Mouse (Mus musculus) embryonic facial prominence, embryonic 14.5 days (tissue): ENCODE data around the gene Zfp128. TPM values are rescaled to one million over a fixed set of nuclear protein-coding genes. Genes with fewer than 3 reads are reported as not detected.
"Not testable (repeated sequence)": the region's sequence is repeated elsewhere in the genome, so short reads cannot be mapped to it uniquely, and the experiment has no call there.

Source experiments
- ATAC-seq: fragments of 200-750 bp; cut with Nextera tagmentation; 2 replicates; pipeline ENCODE4 v1.8.0; 2017; ENCODE audit warnings: low read depth, moderate number of reproducible peaks, moderate TSS enrichment
- DNase-seq: peaks from one replicate; pipeline ENCODE4 v3.0.0-alpha.2; 2015; ENCODE audit warnings: low spot score
- H3K27ac ChIP-seq: fragments of 300-500 bp; sonication (generic); replicated peaks from 2 replicates; pipeline ENCODE4 v1.5.1; 2014; ENCODE audit warnings: low read depth, mild to moderate bottlenecking, low read length, moderate library complexity
- H3K27me3 ChIP-seq: fragments of 300-500 bp; sonication (generic); replicated peaks from 2 replicates; pipeline ENCODE4 v1.6.1; 2014; ENCODE audit warnings: low read length; ENCODE audit not compliant: control insufficient read depth, insufficient read depth
- H3K36me3 ChIP-seq: fragments of 300-500 bp; sonication (generic); 2 replicates; pipeline ENCODE4 v1.6.1; 2014; ENCODE audit warnings: low read length, mixed read lengths; ENCODE audit not compliant: control insufficient read depth, insufficient read depth
- H3K4me1 ChIP-seq: fragments of 300-500 bp; sonication (generic); 2 replicates; pipeline ENCODE4 v1.6.1; 2014; ENCODE audit warnings: antibody characterized with exemption, low read length; ENCODE audit not compliant: control insufficient read depth, insufficient read depth
- H3K4me2 ChIP-seq: fragments of 300-500 bp; sonication (generic); 2 replicates; pipeline ENCODE4 v1.6.1; 2014; ENCODE audit warnings: low read depth, mild to moderate bottlenecking, low read length, moderate library complexity, mixed read lengths
- H3K4me3 ChIP-seq: fragments of 300-500 bp; sonication (generic); 2 replicates; pipeline ENCODE4 v1.5.1; 2014; ENCODE audit warnings: low read depth, mild to moderate bottlenecking, low read length
- H3K9ac ChIP-seq: fragments of 300-500 bp; sonication (generic); 2 replicates; pipeline ENCODE4 v1.6.1; 2014; ENCODE audit warnings: low read depth, mild to moderate bottlenecking, low read length, moderate library complexity, mixed read lengths
- H3K9me3 ChIP-seq: fragments of 300-500 bp; sonication (generic); 2 replicates; pipeline ENCODE4 v1.6.1; 2016; ENCODE audit warnings: low read length; ENCODE audit not compliant: control insufficient read depth
- WGBS: fragments of 180-500 bp; shearing (Covaris S2); extraction: QIAGEN DNeasy Blood & Tissue Kit; methylation state at CpG from one replicate; pipeline ENCODE4 v1.1.7; 2014; 5-methylcytosine and 5-hydroxymethylcytosine counted together
- polyA plus RNA-seq: library from polyadenylated mRNA; unstranded; fragments of >200 nt; fragmentation: Nextera tagmentation; extraction: Ambion mirVana; gene quantifications from 2 replicates; pipeline ENCODE4 v1.2.1, GENCODE M21; 2014

The Zfp128 gene
- polyA plus RNA-seq, 1 experiment from 2014 or later = 4.9 TPM

GRCm38 (mm10) chr7:12910181-12910668 lies 29.2 kb downstream of the Zfp128 start:
- 9% methylated on average over 19 of the region's 19 CpGs for WGBS
- peak; percentile 88 for ATAC-seq
- no peaks in the 10 kb centered on the region for H3K9me3 ChIP-seq

GRCm38 (mm10) chr7:12913556-12913955 lies 32.6 kb downstream of the Zfp128 start:
- H3K9ac ChIP-seq = no peak overlapping the region
- ATAC-seq = no peak

More at GRCm38 (mm10) chr7:12910181-12910668, 29.2 kb downstream of the Zfp128 start:
- H3K4me2 ChIP-seq = peak overlapping the region; percentile 65
- H3K9ac ChIP-seq = peak overlapping the region; percentile 67
- peaks cover 6% of the 10 kb centered on the region; the same call in 1 of the 2 replicates for H3K4me1 ChIP-seq
- no peaks in the 10 kb centered on the region for H3K27me3 ChIP-seq
- H3K36me3 ChIP-seq = peaks cover 41% of the 10 kb centered on the region
- peak; percentile 84 for DNase-seq
- H3K4me3 ChIP-seq = peak overlapping the region; percentile 44
- peak overlapping the region; percentile 85 for H3K27ac ChIP-seq

GRCm38 (mm10) chr7:12920495-12920894 lies 39.5 kb downstream of the Zfp128 start:
- not testable (repeated sequence) for DNase-seq, H3K27ac ChIP-seq, H3K9ac ChIP-seq, H3K27me3 ChIP-seq, H3K4me2 ChIP-seq, H3K4me3 ChIP-seq, ATAC-seq, H3K9me3 ChIP-seq, H3K4me1 ChIP-seq
- H3K36me3 ChIP-seq = peaks cover 26% of the 10 kb centered on the region
- 89% methylated on average over 7 of the region's 8 CpGs for WGBS

More at GRCm38 (mm10) chr7:12913556-12913955, 32.6 kb downstream of the Zfp128 start:
- H3K9me3 ChIP-seq = no peaks in the 10 kb centered on the region
- no peak overlapping the region for H3K4me2 ChIP-seq
- peaks cover 8% of the 10 kb centered on the region for H3K36me3 ChIP-seq
- peak; percentile 32 for DNase-seq
- no peak overlapping the region for H3K27ac ChIP-seq
- H3K27me3 ChIP-seq = no peaks in the 10 kb centered on the region
- no peak overlapping the region for H3K4me3 ChIP-seq
- peaks cover 6% of the 10 kb centered on the region; the same call in 1 of the 2 replicates for H3K4me1 ChIP-seq

GRCm38 (mm10) chr7:12921318-12921704 lies 40.3 kb downstream of the Zfp128 start:
- Histone ChIP-seq H3K36me3 (peaks cover 34% of the 10 kb centered on the region), H3K9ac (peak overlapping the region; percentile 87), H3K27ac (peak overlapping the region; percentile 98), H3K4me2 (peak overlapping the region; percentile 96), H3K27me3 (0 out of 2 replicates have a peak, but pooled peaks cover 5% of the 10 kb centered on the region), H3K4me1 (peaks cover 9% of the 10 kb centered on the region; the same call in 1 of the 2 replicates), H3K9me3 (no peaks in the 10 kb centered on the region), H3K4me3 (peak overlapping the region; percentile 55)
- DNase-seq = peak; percentile 57
- ATAC-seq = 0 out of 2 replicates have a peak, but pooled peaks have one; percentile 5
- WGBS = 0% methylated on average over 3 of the region's 3 CpGs

- Histone ChIP-seq H3K9me3 (no peaks in the 10 kb centered on the region), H3K27ac (peak within 1 kb of the TSS; percentile 98), H3K9ac (peak within 1 kb of the TSS; percentile 87), H3K36me3 (peaks cover 40% of the 10 kb centered on the region), H3K4me2 (peak within 1 kb of the TSS; percentile 96), H3K4me3 (peak within 1 kb of the TSS; percentile 55), H3K4me1 (peaks cover 9% of the 10 kb centered on the region; the same call in 1 of the 2 replicates), H3K27me3 (0 out of 2 replicates have a peak, but pooled peaks cover 5% of the 10 kb centered on the region)
- peak; percentile 99 for ATAC-seq
- peak; percentile 100 for DNase-seq
- WGBS = under 1% methylated on average over 55 of the region's 55 CpGs
These were observed 40.9 kb downstream of the Zfp128 start, which contains the start of gene Rps5 for GRCm38 (mm10) chr7:12921705-12922465. Gene Rps5 (plus strand): TSS chr7:12922290.

- WGBS = 2% methylated on average over 8 of the region's 8 CpGs
These were observed 41.8 kb downstream of the Zfp128 start for GRCm38 (mm10) chr7:12922729-12923128.

GRCm38 (mm10) chr7:12926316-12926715 lies 45.3 kb downstream of the Zfp128 start:
- H3K4me2 ChIP-seq = no peak overlapping the region
- no peak for ATAC-seq
- peaks cover 44% of the 10 kb centered on the region for H3K36me3 ChIP-seq
- DNase-seq = no peak
- WGBS = 84% methylated on average over 7 of the region's 7 CpGs
- no peak overlapping the region for H3K4me3 ChIP-seq
- H3K27me3 ChIP-seq = peaks cover 13% of the 10 kb centered on the region; the same call in 1 of the 2 replicates
- no peaks in the 10 kb centered on the region for H3K9me3 ChIP-seq
- no peak overlapping the region for H3K9ac ChIP-seq
- H3K27ac ChIP-seq = no peak overlapping the region
- peaks cover 9% of the 10 kb centered on the region; the same call in 1 of the 2 replicates for H3K4me1 ChIP-seq

More at GRCm38 (mm10) chr7:12922729-12923128, 41.8 kb downstream of the Zfp128 start:
- no peaks in the 10 kb centered on the region for H3K9me3 ChIP-seq
- H3K4me3 ChIP-seq = peak overlapping the region; percentile 55
- H3K36me3 ChIP-seq = peaks cover 44% of the 10 kb centered on the region
- ATAC-seq (no peak), DNase-seq (no peak)
- H3K4me1 ChIP-seq = peaks cover 9% of the 10 kb centered on the region; the same call in 1 of the 2 replicates
- H3K27ac ChIP-seq = no peak overlapping the region
- peaks cover 5% of the 10 kb centered on the region; the same call in 1 of the 2 replicates for H3K27me3 ChIP-seq
- peak overlapping the region; percentile 71 for H3K9ac ChIP-seq
- H3K4me2 ChIP-seq = peak overlapping the region; percentile 93

GRCm38 (mm10) chr7:12927191-12927680 lies 46.3 kb downstream of the Zfp128 start, which contains the start of gene Rnf225:
Gene Rnf225 (plus strand): TSS chr7:12927416.
- Histone ChIP-seq H3K4me3 (peak within 1 kb of the TSS; percentile 37), H3K4me2 (peak within 1 kb of the TSS; percentile 68), H3K4me1 (peaks cover 9% of the 10 kb centered on the region; the same call in 1 of the 2 replicates), H3K9ac (peak within 1 kb of the TSS; percentile 67), H3K36me3 (peaks cover 44% of the 10 kb centered on the region), H3K27ac (no peak within 1 kb of the TSS), H3K9me3 (no peaks in the 10 kb centered on the region), H3K27me3 (peaks cover 13% of the 10 kb centered on the region; the same call in 1 of the 2 replicates)
- ATAC-seq = peak; percentile 64
- peak; percentile 75 for DNase-seq
- WGBS = 18% methylated on average over 8 of the region's 8 CpGs
